Mouse (Mus musculus) liver, embryonic 11.5 days (tissue): ENCODE results near the gene Gm26566. TPM values are rescaled to one million over a fixed set of nuclear protein-coding genes. Genes with fewer than 3 reads are reported as not detected.

Source experiments
- ATAC-seq: fragments of 200-750 bp; cut with Nextera tagmentation; replicated peaks from 2 replicates; pipeline ENCODE4 v1.8.0; 2017; ENCODE audit warnings: moderate number of reproducible peaks, mild to moderate bottlenecking, moderate TSS enrichment, moderate library complexity; ENCODE audit not compliant: low FRiP score
- DNase-seq: peaks from one replicate; pipeline ENCODE4 v3.0.0-alpha.2; 2017; ENCODE audit warnings: low spot score
- H3K27ac ChIP-seq: fragments of 300-500 bp; sonication (generic); 2 replicates; pipeline ENCODE4 v1.5.1; 2014; ENCODE audit warnings: mild to moderate bottlenecking, low read depth, low read length, control low read depth
- H3K27me3 ChIP-seq: fragments of 300-500 bp; sonication (generic); replicated peaks from 2 replicates; pipeline ENCODE4 v1.6.1; 2014; ENCODE audit warnings: low read length, mixed read lengths; ENCODE audit not compliant: control insufficient read depth, insufficient read depth
- H3K36me3 ChIP-seq: fragments of 300-500 bp; sonication (generic); 2 replicates; pipeline ENCODE4 v1.6.1; 2014; ENCODE audit warnings: mild to moderate bottlenecking, low read length, moderate library complexity, mixed read lengths; ENCODE audit not compliant: control insufficient read depth, insufficient read depth
- H3K4me1 ChIP-seq: fragments of 300-500 bp; sonication (generic); replicated peaks from 2 replicates; pipeline ENCODE4 v1.6.1; 2014; ENCODE audit warnings: low read length, mixed read lengths; ENCODE audit not compliant: control insufficient read depth, insufficient read depth
- H3K4me2 ChIP-seq: fragments of 300-500 bp; sonication (generic); 2 replicates; pipeline ENCODE4 v1.6.1; 2014; ENCODE audit warnings: mild to moderate bottlenecking, control low read depth, moderate library complexity
- H3K4me3 ChIP-seq: fragments of 300-500 bp; sonication (generic); 2 replicates; pipeline ENCODE4 v1.5.1; 2014; ENCODE audit warnings: low read depth, low read length, control low read depth
- H3K9ac ChIP-seq: fragments of 300-500 bp; sonication (generic); 2 replicates; pipeline ENCODE4 v1.6.1; 2014; ENCODE audit warnings: low read depth, low read length, control low read depth
- H3K9me3 ChIP-seq: fragments of 300-500 bp; sonication (generic); 2 replicates; pipeline ENCODE4 v1.6.1; 2016; ENCODE audit warnings: low read length, inconsistent platforms, mixed read lengths; ENCODE audit not compliant: control insufficient read depth
- WGBS: fragments of 180-500 bp; shearing (Covaris S2); extraction: QIAGEN DNeasy Blood & Tissue Kit; methylation state at CpG from one replicate; pipeline ENCODE4 v1.1.7; 2014; 5-methylcytosine and 5-hydroxymethylcytosine counted together
- polyA plus RNA-seq: library from polyadenylated mRNA; unstranded; fragments of >200 nt; fragmentation: Nextera tagmentation; extraction: Ambion mirVana; gene quantifications from 2 replicates; pipeline ENCODE4 v1.2.1, GENCODE M21; 2014

The Gm26566 gene
- polyA plus RNA-seq, 1 experiment from 2014 or later: 0.85 TPM

DNA sequence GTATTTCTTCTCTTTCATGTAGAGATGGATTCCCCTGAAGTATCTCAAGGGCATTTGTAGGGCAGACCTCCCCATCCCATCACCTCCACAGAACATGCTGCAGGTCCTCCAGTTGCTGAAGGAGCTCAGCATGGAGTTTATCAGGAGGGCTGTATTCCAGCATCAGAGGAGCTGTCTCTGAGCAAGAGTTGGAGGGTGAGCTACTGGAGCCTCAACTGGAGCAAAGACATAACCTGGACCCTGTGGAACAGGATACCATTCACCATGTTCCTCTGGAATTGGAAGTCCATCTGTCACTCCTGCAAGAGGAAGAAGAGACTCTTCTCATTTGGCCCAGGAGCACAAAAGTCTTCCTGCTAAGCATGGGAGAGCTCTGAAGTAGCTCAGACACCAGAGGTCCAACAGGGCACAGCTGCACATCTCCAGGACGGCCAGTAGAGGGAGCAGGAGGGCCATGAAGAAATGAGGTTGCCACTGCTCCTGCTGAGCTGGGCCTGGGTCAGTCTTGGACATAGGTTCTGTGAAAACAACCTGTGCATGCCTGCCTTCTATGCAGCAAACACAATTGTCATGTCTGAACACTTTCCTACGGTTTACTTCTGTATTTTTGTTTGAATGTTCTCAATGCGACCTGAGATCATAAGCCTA is 25.2 kb upstream of the Gm26566 start:
- peak; percentile 67 for ATAC-seq
- whole genome bisulfite sequencing: 22% methylated on average over 3 of the region's 3 CpGs

DNA sequence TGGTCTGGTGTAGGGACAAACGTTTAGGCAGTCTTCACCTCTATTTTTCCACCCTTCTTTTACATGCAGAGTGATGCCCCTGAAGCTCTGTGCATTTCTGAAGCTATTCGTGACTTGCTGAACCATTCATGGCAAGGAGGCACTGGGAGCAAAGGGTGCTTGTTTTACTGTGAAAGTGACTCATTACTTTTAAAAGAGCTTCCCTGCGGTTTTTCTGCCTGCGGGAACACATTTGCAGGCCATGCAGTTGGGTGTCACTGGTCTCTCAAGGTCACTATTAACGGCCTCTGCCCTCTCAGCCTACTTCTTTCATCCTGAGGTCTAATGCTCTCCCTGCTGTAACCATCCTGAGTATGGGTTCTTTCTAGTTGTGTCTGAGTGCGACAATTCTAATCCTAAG is 24.5 kb upstream of the Gm26566 start:
- ATAC-seq (no peak), DNase-seq (no peak)
- H3K27ac ChIP-seq: no peak overlapping the region
- no peaks in the 10 kb centered on the region for H3K9me3 ChIP-seq
- whole genome bisulfite sequencing: 57% methylated on average over 6 of the region's 6 CpGs
- H3K4me2 ChIP-seq: no peak overlapping the region
- no peak overlapping the region for H3K9ac ChIP-seq
- no peak overlapping the region for H3K4me3 ChIP-seq
- no peaks in the 10 kb centered on the region for H3K4me1 ChIP-seq
- no peaks in the 10 kb centered on the region for H3K36me3 ChIP-seq
- H3K27me3 ChIP-seq: no peaks in the 10 kb centered on the region; the same call in 1 of the 2 replicates

More for the DNA sequence above, 25.2 kb upstream of the Gm26566 start:
- H3K4me1 ChIP-seq: no peaks in the 10 kb centered on the region
- H3K27me3 ChIP-seq: no peaks in the 10 kb centered on the region; the same call in 1 of the 2 replicates
- no peak overlapping the region for H3K9ac ChIP-seq
- no peak overlapping the region for H3K27ac ChIP-seq
- no peak overlapping the region for H3K4me2 ChIP-seq
- H3K4me3 ChIP-seq: no peak overlapping the region
- H3K36me3 ChIP-seq: no peaks in the 10 kb centered on the region
- no peaks in the 10 kb centered on the region for H3K9me3 ChIP-seq
- DNase-seq: peak; percentile 63

DNA sequence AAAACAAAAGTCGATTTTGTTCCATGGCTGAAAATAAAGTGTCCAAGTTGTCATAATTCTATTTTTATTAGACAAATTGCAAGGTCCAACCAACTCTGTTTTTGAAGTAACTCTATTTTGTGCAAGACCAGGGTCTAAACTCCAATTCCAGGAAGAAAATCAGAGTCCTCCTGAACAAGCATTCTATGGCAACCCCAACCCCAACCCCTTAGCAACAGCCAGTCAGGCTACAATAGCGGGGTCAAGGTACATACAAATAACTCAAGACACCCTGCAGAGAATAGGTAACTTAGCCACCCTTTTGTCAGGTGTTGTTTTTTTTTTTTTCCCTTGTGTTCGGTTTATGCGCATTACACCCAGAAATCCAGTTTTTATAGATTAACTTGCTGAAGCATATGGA is 23.9 kb upstream of the Gm26566 start:
- Histone ChIP-seq H3K4me3 (no peak overlapping the region), H3K27ac (no peak overlapping the region), H3K4me2 (no peak overlapping the region), H3K27me3 (no peaks in the 10 kb centered on the region; the same call in 1 of the 2 replicates), H3K4me1 (no peaks in the 10 kb centered on the region), H3K36me3 (no peaks in the 10 kb centered on the region), H3K9ac (no peak overlapping the region), H3K9me3 (no peaks in the 10 kb centered on the region)
- 81% methylated on average over 4 of the region's 4 CpGs for WGBS
- DNase-seq: no peak
- ATAC-seq: no peak

DNA sequence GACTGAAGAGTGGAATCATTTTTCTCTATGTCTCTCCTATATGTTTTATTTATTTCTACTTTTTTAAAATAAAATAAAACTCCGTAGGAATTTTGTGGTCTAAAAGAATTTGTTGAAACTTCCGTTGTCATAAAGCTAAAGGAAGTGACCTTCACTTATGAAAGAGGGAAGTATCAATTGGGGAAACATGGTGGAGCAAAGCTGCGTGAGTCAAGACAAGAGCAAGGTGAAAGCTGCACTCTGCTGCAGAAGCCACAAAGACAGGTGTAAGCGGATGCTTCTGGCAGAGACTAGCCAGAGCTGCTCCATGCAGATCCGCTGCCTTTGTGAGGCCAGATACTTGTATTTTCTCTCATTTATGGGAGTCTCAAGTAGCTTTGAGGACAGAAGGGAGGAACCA is 22.8 kb upstream of the Gm26566 start:
- Histone ChIP-seq H3K4me1 (no peaks in the 10 kb centered on the region), H3K9ac (no peak overlapping the region), H3K27ac (no peak overlapping the region), H3K36me3 (no peaks in the 10 kb centered on the region), H3K9me3 (no peaks in the 10 kb centered on the region), H3K27me3 (no peaks in the 10 kb centered on the region; the same call in 1 of the 2 replicates), H3K4me2 (no peak overlapping the region), H3K4me3 (no peak overlapping the region)
- DNase-seq (no peak), ATAC-seq (no peak)
- 65% methylated on average over 5 of the region's 5 CpGs for WGBS

DNA sequence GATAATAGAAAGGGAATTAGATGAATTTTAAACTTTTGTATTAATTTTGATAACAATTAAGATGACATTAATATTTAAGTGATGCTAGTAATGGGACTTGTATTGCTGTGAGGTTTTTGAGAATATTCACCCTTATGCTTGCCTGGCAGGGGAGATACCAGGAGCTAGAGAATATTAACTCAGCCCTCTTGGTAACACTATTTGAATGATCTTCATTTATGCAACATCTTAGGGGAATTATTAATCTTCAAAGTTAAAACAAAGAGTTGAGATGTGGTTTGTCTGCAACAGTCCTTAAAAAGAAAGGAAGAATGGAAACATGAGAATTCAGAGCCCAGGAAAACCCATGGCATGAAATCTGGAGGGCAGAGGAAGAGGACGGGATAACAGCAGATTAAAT is 22.3 kb upstream of the Gm26566 start:
- no peak for ATAC-seq

DNA sequence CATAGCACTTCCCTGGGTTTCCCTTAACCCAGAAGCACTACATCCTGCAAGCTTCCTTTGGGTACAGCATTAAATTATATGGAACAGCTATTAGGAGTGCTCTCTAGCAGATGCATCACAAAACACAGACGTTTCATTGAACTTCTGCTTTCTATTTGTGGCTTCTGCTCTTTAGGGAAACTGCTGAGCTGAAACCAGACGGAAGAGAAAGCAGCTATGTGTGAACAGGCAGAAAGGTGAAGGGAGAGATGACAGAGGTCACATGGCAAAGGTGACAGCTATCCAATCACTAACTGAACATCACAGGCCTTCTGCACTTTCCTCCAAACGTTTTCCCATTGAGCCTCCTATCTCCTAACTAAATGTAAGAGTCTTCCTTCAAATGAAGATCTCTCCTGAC is 15.7 kb upstream of the Gm26566 start:
- no peaks in the 10 kb centered on the region for H3K27me3 ChIP-seq
- H3K9ac ChIP-seq: no peak overlapping the region
- 27% methylated on average over 3 of the region's 3 CpGs for WGBS
- no peak for DNase-seq
- H3K36me3 ChIP-seq: no peaks in the 10 kb centered on the region
- H3K4me3 ChIP-seq: no peak overlapping the region
- ATAC-seq: no peak
- no peaks in the 10 kb centered on the region for H3K9me3 ChIP-seq
- no peaks in the 10 kb centered on the region for H3K4me1 ChIP-seq
- no peak overlapping the region for H3K4me2 ChIP-seq
- H3K27ac ChIP-seq: no peak overlapping the region

More for the DNA sequence above, 22.3 kb upstream of the Gm26566 start:
- Histone ChIP-seq H3K4me2 (no peak overlapping the region), H3K4me1 (no peaks in the 10 kb centered on the region), H3K27ac (no peak overlapping the region), H3K27me3 (no peaks in the 10 kb centered on the region; the same call in 1 of the 2 replicates), H3K36me3 (no peaks in the 10 kb centered on the region), H3K9me3 (no peaks in the 10 kb centered on the region), H3K4me3 (no peak overlapping the region), H3K9ac (no peak overlapping the region)
- 71% methylated on average over 1 of the region's 1 CpGs for WGBS
- no peak for DNase-seq

DNA sequence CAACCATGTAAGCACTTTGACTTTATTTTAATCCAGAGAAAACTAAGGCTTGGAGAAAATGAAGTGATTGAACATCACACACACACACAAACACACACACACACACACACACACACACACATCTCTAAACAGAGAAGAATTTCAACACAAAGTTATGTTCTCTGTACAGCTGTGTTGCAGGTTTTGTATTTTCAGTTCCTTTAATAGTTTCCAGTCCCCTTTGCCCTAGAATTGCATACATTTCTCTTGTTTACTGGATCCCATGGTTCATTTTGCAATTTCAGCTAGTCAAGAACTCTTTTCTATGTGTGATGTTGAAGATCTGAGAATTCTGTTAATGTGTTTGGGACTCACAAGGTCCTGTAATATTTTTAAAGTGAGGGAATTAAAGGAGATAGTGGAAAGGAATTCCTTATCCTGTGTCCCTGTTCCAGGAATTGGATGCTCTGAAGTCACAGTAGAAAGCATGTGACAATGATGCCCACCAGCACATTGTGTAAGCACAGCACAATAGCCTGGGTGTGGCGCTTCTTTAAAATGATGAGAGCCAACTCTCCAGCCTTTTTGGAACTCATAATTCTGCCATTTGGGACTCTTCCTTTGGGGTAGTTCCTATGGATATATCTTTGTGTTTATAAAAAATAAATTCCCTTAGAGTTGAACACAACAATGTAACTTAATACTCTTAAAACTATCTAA is 14.3 kb upstream of the Gm26566 start:
- Histone ChIP-seq H3K4me3 (no peak overlapping the region), H3K27ac (no peak overlapping the region), H3K9me3 (no peaks in the 10 kb centered on the region), H3K4me2 (no peak overlapping the region), H3K36me3 (no peaks in the 10 kb centered on the region), H3K4me1 (no peaks in the 10 kb centered on the region), H3K9ac (no peak overlapping the region), H3K27me3 (no peaks in the 10 kb centered on the region)
- 89% methylated on average over 1 of the region's 1 CpGs for WGBS
- DNase-seq: no peak
- no peak for ATAC-seq

DNA sequence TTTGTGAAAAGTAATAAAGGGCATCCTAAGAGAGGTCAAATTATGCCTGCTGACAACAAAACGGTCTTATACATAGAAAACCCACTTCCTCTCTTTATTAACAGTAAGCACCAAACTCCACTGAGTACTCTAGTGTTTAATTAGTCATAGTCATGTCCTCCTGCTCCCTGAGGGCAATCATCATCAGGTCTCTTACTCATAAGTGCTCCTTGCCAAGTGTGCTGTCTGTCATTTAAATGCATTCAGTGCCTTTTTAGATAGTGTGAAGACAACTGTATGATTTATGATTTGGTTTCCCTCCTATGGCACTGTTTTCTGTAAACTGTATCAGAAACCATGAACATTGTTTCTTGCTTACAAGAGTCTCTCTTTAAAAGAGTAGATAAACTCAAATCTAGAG is 7.3 kb upstream of the Gm26566 start:
- peaks cover 12% of the 10 kb centered on the region for H3K36me3 ChIP-seq
- 77% methylated on average over 1 of the region's 1 CpGs for WGBS
- no peaks in the 10 kb centered on the region for H3K9me3 ChIP-seq
- no peak overlapping the region for H3K27ac ChIP-seq
- ATAC-seq (no peak), DNase-seq (no peak)
- no peak overlapping the region for H3K9ac ChIP-seq
- peaks cover 6% of the 10 kb centered on the region for H3K4me1 ChIP-seq
- H3K27me3 ChIP-seq: no peaks in the 10 kb centered on the region
- H3K4me3 ChIP-seq: no peak overlapping the region
- no peak overlapping the region for H3K4me2 ChIP-seq

DNA sequence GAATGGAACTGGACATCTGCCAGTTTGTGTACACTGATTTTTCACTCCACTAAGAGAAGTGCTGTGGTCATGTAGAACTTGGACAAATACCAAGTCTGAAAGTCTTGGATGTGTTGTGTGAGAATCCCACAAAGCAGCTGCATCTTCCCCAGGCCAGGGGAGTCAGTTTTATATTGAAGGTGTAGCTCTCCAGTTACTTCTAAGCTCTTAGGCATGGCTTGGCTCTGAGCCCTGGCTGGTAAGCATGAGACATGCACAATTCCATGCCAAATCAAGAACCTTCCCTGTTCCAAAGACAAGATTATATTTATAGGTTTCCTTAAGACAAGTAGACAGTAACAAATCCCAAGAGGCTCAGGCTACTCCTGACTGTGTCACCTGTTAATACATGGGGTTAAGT is 6.5 kb upstream of the Gm26566 start:
- DNase-seq (no peak), ATAC-seq (no peak)
- H3K27ac ChIP-seq: no peak overlapping the region
- no peaks in the 10 kb centered on the region for H3K27me3 ChIP-seq
- H3K4me2 ChIP-seq: no peak overlapping the region
- H3K4me3 ChIP-seq: no peak overlapping the region
- H3K9me3 ChIP-seq: no peaks in the 10 kb centered on the region
- H3K4me1 ChIP-seq: peaks cover 8% of the 10 kb centered on the region
- H3K9ac ChIP-seq: no peak overlapping the region
- H3K36me3 ChIP-seq: peaks cover 14% of the 10 kb centered on the region
